Mouse (Mus musculus) ES-CJ7 (cell line): Measurements from ENCODE around the gene Slc22a1.

ENCODE experiments used
- DNase-seq: peaks from one replicate; pipeline ENCODE4 v3.0.0; 2011; ENCODE audit warnings: low read depth, low spot score

The Slc22a1 gene

DNA sequence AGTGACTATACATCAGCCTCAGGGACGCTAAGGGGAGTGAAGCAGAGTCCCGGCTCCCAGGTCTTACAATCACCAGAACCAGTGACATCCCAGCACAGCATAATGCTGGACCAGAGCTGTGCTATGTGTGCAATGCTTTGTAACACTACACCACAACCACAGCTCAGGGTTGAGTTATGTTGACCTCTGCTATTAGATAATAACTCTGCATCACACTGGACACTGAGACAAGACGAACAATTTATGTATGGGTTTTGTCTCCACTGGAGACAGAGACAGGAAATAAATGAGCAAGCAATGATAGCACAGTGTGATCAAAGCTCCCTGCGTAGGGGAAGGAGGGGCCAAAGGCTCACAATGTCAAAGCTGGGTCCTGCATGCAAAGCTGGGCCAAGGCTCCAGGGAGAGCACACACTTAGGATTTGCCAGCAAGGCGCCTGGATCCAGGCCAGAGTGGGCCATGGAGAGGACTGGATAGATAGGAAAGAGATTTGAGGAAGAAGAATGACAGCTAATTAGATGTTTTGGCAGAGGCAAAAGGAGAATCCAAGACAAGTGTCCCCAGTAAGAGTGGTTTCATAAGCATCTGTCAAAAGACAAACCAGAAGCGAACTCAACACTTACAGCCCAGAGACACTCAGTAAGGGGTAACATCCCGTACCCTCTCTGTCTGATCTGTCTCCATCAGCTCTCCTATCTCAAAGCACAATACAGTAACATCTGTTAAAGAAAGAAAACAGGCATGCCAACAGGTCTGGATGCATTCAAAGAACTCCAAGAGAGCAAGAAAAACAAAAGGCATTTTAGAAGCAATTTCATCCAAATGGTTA, 43.6 kb downstream of the Slc22a1 start:
- no peak for DNase-seq

DNA sequence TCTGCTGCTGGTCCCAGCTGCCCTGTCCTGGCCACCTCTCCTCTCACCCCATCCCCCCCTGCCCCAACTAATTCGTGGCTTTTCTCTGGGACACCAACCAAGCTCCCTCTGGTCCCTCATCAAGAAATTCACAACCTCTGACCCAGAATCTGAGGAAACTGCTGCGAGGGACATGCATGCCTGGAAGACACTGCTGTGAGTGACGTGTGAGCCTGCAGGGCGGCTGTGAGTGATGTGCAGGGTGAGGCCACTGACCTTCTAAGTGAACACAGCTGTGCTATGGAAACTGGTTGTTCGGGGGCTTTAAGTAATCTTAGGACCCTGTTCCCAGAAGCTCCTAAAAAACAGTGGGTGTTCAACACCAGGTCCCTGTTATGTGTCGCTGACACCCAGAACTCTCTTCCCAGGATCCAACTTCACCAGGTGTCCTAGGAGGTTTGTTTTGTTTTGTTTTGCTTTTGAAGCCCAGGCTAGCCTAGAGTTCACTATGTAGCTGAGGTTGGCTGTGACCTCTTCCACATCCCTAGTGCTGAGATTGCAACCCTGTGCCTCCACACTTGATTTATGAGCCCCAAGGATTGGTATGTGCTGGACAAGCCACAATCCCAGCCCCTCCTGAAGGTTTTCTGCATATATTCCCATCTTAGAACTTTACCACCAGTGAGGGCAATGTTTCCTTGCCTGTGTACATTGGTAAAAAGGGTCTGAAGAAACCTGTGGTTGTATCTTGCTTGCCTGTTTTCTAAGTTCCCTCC, 44.5 kb downstream of the Slc22a1 start:
- DNase-seq, result no peak

DNA sequence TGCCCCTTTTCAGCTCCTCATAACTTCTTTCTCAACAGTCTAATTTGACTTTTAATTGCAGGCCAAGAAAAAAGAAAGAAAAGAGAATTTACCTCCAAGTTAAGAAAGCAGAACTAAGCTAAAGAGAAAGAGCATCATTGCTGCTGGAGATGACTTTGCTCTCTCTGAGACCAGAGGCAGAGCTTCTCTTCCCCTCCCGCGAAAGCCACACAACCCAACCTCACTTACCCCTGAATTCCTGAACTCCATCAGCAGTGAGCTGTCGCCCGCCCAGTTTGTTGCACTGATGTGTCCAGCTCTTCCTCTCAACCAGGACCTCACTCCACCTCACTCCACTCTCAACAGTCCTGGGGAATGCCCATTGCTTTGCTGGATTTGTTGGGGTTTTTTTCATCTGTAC, 47.6 kb downstream of the Slc22a1 start:
- DNase-seq, result no peak

DNA sequence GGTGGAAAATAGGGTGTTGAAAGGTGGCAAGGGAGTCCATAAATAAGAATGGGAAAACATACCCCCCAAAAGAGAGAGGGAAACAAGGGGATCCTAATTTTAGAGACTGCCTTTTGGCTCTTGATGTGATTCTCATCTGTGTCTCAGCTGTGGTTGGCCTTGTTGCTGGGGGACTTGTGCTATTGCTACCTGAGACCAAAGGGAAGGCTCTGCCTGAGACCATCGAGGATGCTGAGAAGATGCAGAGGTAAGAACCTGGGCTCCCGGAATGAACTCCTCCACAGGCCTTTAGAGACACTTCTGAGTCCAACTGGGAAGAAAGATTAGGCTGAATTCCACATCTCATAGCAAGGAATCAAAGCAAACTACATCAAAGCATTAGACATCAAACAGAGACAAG, 56.0 kb downstream of the Slc22a1 start:
- DNase-seq, result no peak

DNA sequence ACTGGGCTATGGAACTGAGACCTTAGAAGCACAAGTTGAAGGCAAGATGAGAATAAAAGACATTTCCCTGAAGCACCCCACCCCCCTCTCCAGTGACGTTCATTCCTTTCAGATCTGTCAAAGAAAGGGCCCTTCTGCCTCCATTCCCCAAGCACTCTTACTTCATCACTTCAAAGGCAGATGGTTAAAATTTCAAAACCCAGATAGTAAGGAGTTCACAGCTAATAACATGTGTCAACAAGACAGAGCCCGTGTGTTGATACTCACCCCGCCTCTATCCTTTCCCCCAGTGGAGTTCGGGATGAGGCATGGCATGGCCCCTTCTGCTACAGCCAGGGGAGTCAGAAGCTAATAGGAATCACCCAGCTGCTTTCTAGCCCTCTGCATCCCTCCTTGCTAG, 60.2 kb downstream of the Slc22a1 start:
- DNase-seq, result no peak

DNA sequence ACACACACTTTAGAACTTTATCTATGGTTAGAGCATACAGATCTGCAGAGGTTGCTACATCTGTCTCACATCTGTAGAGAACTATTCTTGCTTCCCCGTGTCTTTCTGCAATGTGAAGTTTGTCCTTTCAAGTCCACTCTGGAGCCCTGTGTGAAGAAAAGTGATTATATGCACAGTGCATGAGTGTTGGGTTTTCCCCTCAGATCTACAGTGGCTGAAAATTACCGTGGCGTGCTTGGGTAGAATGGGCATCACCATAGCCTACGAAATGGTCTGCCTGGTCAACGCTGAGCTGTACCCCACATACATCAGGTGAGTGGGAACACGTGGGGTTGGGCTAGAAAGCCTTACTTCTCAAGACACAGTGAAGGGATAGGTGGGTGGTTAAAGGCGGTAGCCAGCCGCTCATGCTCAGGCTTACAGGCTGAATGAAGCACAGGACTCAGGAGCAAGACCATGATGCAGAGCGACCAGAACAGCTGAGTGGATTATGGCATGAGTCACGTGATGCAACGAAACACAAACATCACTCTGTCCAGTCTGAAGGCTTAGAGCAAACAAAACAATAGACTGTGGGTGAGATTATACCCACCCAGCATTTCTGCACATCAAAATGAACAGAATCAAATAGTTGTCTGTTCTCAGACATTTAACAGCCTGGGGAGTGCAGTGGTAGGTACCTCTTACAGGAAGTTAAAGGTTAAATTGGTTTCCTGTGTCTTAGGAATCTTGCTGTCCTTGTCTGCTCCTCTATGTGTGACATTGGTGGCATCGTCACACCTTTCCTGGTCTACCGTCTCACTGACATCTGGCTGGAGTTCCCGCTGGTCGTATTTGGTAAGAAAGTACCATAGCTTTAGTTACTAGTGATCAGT, 60.9 kb downstream of the Slc22a1 start:
- no peak for DNase-seq

DNA sequence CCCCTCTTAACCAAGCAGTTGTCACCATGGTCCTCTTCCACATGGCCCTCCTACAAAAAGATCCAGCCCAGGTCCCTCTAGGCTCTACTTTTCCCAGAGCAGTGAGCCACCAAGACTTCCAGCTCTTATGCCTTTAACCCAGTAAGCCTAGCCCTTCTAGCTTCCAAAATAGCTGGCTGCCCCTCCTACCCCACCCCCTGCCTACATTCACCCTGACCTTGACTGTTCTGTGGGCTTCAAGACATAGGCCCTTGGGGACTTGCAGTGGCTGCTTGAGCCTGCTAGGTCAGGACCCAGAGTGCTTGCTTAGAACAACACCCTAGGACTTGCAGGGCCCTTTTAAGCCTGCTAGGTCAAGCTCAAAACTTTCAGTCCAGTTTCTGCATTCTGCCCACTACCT, 68.4 kb downstream of the Slc22a1 start:
- DNase-seq, result no peak

DNA sequence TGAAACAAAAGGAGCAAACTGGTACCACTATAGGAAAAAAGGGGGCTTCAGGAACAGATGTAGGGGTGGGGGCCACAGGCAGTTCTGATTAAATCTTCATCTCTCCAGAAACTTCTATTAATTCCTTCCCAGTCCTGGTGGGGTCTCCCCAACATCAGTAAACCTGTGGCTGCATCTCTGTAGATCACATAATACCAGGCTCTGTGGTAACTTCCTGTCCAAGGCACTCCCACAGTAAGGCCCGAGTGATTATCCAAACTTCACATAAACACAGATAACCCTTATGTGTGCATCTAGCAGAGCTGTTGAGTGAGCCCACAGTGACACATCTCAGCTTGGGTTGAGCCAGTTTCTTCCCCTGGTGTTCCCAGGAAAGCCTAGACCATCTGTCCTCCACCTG, 69.0 kb downstream of the Slc22a1 start:
- DNase-seq, result no peak
